Comparison of ENCODE assay signal across 8 mouse cellular contexts in the genomic region with DNA sequence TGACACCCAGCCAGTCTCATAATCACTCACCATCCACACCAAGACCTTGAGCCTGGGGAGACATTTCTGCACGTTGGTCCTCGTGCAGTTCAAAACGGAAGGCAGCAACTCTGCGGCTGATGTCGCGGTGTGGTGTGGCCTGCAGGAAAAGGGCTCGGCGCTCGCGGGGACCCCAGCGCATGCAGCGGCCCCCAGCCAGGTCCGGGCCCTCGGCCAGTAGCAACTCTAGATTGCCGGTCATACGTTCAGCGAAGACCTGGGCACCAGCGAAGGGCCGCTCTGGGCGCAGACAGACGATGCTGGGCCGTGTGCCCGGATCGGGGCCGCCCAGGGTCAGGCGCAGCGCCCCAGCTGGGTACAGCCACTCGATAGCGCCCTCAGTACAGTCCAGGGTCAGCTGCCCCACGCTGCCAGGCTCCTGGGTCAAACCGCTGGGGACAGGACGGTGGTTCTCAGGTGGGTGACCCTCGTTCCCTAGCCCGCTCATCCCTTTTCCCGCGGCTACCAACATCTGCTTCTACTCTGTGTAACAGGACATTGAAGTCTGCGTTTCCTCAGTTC. TPM values are rescaled to one million over a fixed set of nuclear protein-coding genes. Genes with fewer than 3 reads are reported as not detected.
A peak's percentile ranks its signal among the peaks of the same experiment; 100 is the strongest.
DNase-seq lines count a peak whose midpoint lies in the region; ATAC-seq and TF ChIP-seq lines count a peak whose summit lies in the region.

No protein-coding gene starts in this region.

- peak overlapping the region; percentile 2; the same call in 1 of the 2 replicates for H3K27ac ChIP-seq in lung, embryonic 16.5 days (ENCODE audit: low read length)
- H3K27ac ChIP-seq in embryonic facial prominence, embryonic 10.5 days (replicated peaks) = peak overlapping the region; percentile 91
- no peak overlapping the region; the same call in 1 of the 2 replicates for H3K27ac ChIP-seq in heart, embryonic 16.5 days (ENCODE audit: low read length)
- peak overlapping the region; percentile 17; the same call in 1 of the 2 replicates for H3K27ac ChIP-seq in limb, embryonic 13.5 days
- peak overlapping the region; percentile 73 for H3K27ac ChIP-seq in olfactory bulb, adult 2 months (ENCODE audit: insufficient read depth, low read depth, low read length)

- under 1% methylated on average over 37 of the region's 37 CpGs for WGBS in lung, embryonic 16.5 days
- WGBS in embryonic facial prominence, embryonic 10.5 days = under 1% methylated on average over 37 of the region's 37 CpGs
- 3% methylated on average over 37 of the region's 37 CpGs for WGBS in heart, embryonic 16.5 days
- WGBS in limb, embryonic 13.5 days = under 1% methylated on average over 37 of the region's 37 CpGs
- WGBS in olfactory bulb, adult 2 months = 15% methylated on average over 37 of the region's 37 CpGs

- no peaks in the 10 kb centered on the region for H3K9me3 ChIP-seq in lung, embryonic 16.5 days (ENCODE audit: control insufficient read depth, low read length)
- no peaks in the 10 kb centered on the region for H3K9me3 ChIP-seq in embryonic facial prominence, embryonic 10.5 days
- H3K9me3 ChIP-seq in heart, embryonic 16.5 days (replicated peaks; ENCODE audit: control insufficient read depth, low read length) = no peaks in the 10 kb centered on the region
- H3K9me3 ChIP-seq in limb, embryonic 13.5 days = no peaks in the 10 kb centered on the region

- no peak for TF ChIP-seq POLR2A in olfactory bulb, adult 2 months (IDR thresholded peaks at IDR 0.05; ENCODE audit: insufficient read depth, low read depth, low read length)

- 0 out of 2 replicates have a peak, but pooled peaks have one; percentile 3 for ATAC-seq in lung, embryonic 16.5 days (ENCODE audit: low read depth)
- ATAC-seq in heart, embryonic 16.5 days (replicated peaks; ENCODE audit: extremely low read depth, insufficient read depth, low FRiP score) = no peak
- 0 out of 2 replicates have a peak, but pooled peaks have one; percentile 3 for ATAC-seq in limb, embryonic 13.5 days (ENCODE audit: low FRiP score, low read depth)

- no peaks in the 10 kb centered on the region for H3K27me3 ChIP-seq in lung, embryonic 16.5 days (ENCODE audit: control insufficient read depth, insufficient read depth, low read depth, low read length)
- H3K27me3 ChIP-seq in embryonic facial prominence, embryonic 10.5 days (replicated peaks; ENCODE audit: low read depth, poor library complexity, severe bottlenecking) = no peaks in the 10 kb centered on the region
- H3K27me3 ChIP-seq in heart, embryonic 16.5 days (ENCODE audit: control insufficient read depth, insufficient read depth, low read length) = no peaks in the 10 kb centered on the region
- peaks cover 1% of the 10 kb centered on the region; the same call in 1 of the 2 replicates for H3K27me3 ChIP-seq in limb, embryonic 13.5 days

- H3K4me2 ChIP-seq in lung, embryonic 16.5 days (ENCODE audit: low read depth, low read length) = peak overlapping the region; percentile 87
- peak overlapping the region; percentile 93 for H3K4me2 ChIP-seq in heart, embryonic 16.5 days (ENCODE audit: low read depth, low read length)
- peak overlapping the region; percentile 91 for H3K4me2 ChIP-seq in limb, embryonic 13.5 days (replicated peaks)

- TF ChIP-seq CTCF in olfactory bulb, adult 2 months (IDR thresholded peaks at IDR 0.05; ENCODE audit: insufficient read depth, low read depth, low read length) = no peak

- DNase-seq in lung, postnatal 36 days = no peak
- DNase-seq in embryonic facial prominence, embryonic 10.5 days (ENCODE audit: low spot score) = no peak
- no peak for DNase-seq in frontal cortex, postnatal 25 days (ENCODE audit: low spot score in 2 of 2)
- no peak for DNase-seq in spleen, postnatal 36 days (ENCODE audit: low spot score in 2 of 2)

- no peaks in the 10 kb centered on the region for H3K36me3 ChIP-seq in lung, embryonic 16.5 days (ENCODE audit: control insufficient read depth, insufficient read depth, low read length)
- peaks cover 25% of the 10 kb centered on the region for H3K36me3 ChIP-seq in embryonic facial prominence, embryonic 10.5 days (replicated peaks)
- no peaks in the 10 kb centered on the region for H3K36me3 ChIP-seq in heart, embryonic 16.5 days (ENCODE audit: control insufficient read depth, insufficient read depth)
- H3K36me3 ChIP-seq in limb, embryonic 13.5 days = no peaks in the 10 kb centered on the region

- peak overlapping the region; percentile 77 for H3K9ac ChIP-seq in lung, embryonic 16.5 days (ENCODE audit: low read length)
- H3K9ac ChIP-seq in heart, embryonic 16.5 days (ENCODE audit: low read length) = peak overlapping the region; percentile 84
- H3K9ac ChIP-seq in limb, embryonic 13.5 days = peak overlapping the region; percentile 81

- H3K4me1 ChIP-seq in lung, embryonic 16.5 days (replicated peaks; ENCODE audit: control insufficient read depth, insufficient read depth, low read length) = peaks cover 36% of the 10 kb centered on the region
- H3K4me1 ChIP-seq in embryonic facial prominence, embryonic 10.5 days = peaks cover 60% of the 10 kb centered on the region
- peaks cover 25% of the 10 kb centered on the region for H3K4me1 ChIP-seq in heart, embryonic 16.5 days (ENCODE audit: control insufficient read depth, insufficient read depth, low read length)
- peaks cover 45% of the 10 kb centered on the region for H3K4me1 ChIP-seq in limb, embryonic 13.5 days
- peaks cover 35% of the 10 kb centered on the region for H3K4me1 ChIP-seq in olfactory bulb, adult 2 months (ENCODE audit: control insufficient read depth, insufficient read depth, low read length)

- H3K4me3 ChIP-seq in lung, embryonic 16.5 days (ENCODE audit: low read length) = peak overlapping the region; percentile 79
- peak overlapping the region; percentile 77 for H3K4me3 ChIP-seq in embryonic facial prominence, embryonic 10.5 days
- peak overlapping the region; percentile 92 for H3K4me3 ChIP-seq in heart, embryonic 16.5 days (ENCODE audit: low read length)
- H3K4me3 ChIP-seq in limb, embryonic 13.5 days = peak overlapping the region; percentile 77
- peak overlapping the region; percentile 54 for H3K4me3 ChIP-seq in olfactory bulb, adult 2 months (ENCODE audit: insufficient read depth, low read depth, low read length)

RNA-seq across cellular contexts. Expression of a gene that starts 0.6 kb away (rescaled TPM):
- 43.3 and 44.2 TPM in 2 replicates for polyA plus RNA-seq in lung, embryonic 16.5 days (2015; fragmentation: Nextera tagmentation; extraction: Ambion mirVana)
- 118 and 137 TPM in 2 replicates for polyA plus RNA-seq in embryonic facial prominence, embryonic 10.5 days (2016; fragmentation: Nextera tagmentation; extraction: Ambion mirVana)
- 25.6 and 26.9 TPM in 2 replicates for polyA plus RNA-seq in heart, embryonic 16.5 days (2015; fragmentation: Nextera tagmentation; extraction: Ambion mirVana)
- 50.7 and 52.5 TPM in 2 replicates for polyA plus RNA-seq in limb, embryonic 13.5 days (2015; fragmentation: Nextera tagmentation; extraction: Ambion mirVana)
- not detected in 2 replicates for polyA plus RNA-seq in olfactory bulb, adult 2 months (2012; ENCODE audit: insufficient read depth, insufficient read length, low replicate concordance, missing spikeins)

RNA-seq across cellular contexts. Expression of a gene that starts 0.8 kb away (rescaled TPM):
- not detected in 2 replicates for polyA plus RNA-seq in lung, embryonic 16.5 days (2015; fragmentation: Nextera tagmentation; extraction: Ambion mirVana)
- 0.95 and 1.0 TPM in 2 replicates for polyA plus RNA-seq in embryonic facial prominence, embryonic 10.5 days (2016; fragmentation: Nextera tagmentation; extraction: Ambion mirVana)
- 0.26 and 0.54 TPM in 2 replicates for polyA plus RNA-seq in heart, embryonic 16.5 days (2015; fragmentation: Nextera tagmentation; extraction: Ambion mirVana)
- 2.2 TPM in 1 of 2 replicates, not detected in the other for polyA plus RNA-seq in limb, embryonic 13.5 days (2015; fragmentation: Nextera tagmentation; extraction: Ambion mirVana)
- polyA plus RNA-seq in olfactory bulb, adult 2 months (2012; ENCODE audit: insufficient read depth, insufficient read length, low replicate concordance, missing spikeins) = not detected in 2 replicates

RNA-seq across cellular contexts. Expression of a gene that starts 3.6 kb away (rescaled TPM):
- 115 and 125 TPM in 2 replicates for polyA plus RNA-seq in lung, embryonic 16.5 days (2015; fragmentation: Nextera tagmentation; extraction: Ambion mirVana)
- polyA plus RNA-seq in embryonic facial prominence, embryonic 10.5 days (2016; fragmentation: Nextera tagmentation; extraction: Ambion mirVana) = 62.3 and 67.8 TPM in 2 replicates
- 65.1 and 68.9 TPM in 2 replicates for polyA plus RNA-seq in heart, embryonic 16.5 days (2015; fragmentation: Nextera tagmentation; extraction: Ambion mirVana)
- polyA plus RNA-seq in limb, embryonic 13.5 days (2015; fragmentation: Nextera tagmentation; extraction: Ambion mirVana) = 65.5 and 73.1 TPM in 2 replicates
- polyA plus RNA-seq in olfactory bulb, adult 2 months (2012; ENCODE audit: insufficient read depth, insufficient read length, low replicate concordance, missing spikeins) = not detected in 2 replicates

RNA-seq across cellular contexts. Expression of a gene that starts 9.9 kb away (rescaled TPM):
- polyA plus RNA-seq in lung, embryonic 16.5 days (2015; fragmentation: Nextera tagmentation; extraction: Ambion mirVana) = 2.1 and 4.5 TPM in 2 replicates
- polyA plus RNA-seq in embryonic facial prominence, embryonic 10.5 days (2016; fragmentation: Nextera tagmentation; extraction: Ambion mirVana) = 0.62 and 1.2 TPM in 2 replicates
- polyA plus RNA-seq in heart, embryonic 16.5 days (2015; fragmentation: Nextera tagmentation; extraction: Ambion mirVana) = 0.53 and 0.80 TPM in 2 replicates
- 0.27 and 0.31 TPM in 2 replicates for polyA plus RNA-seq in limb, embryonic 13.5 days (2015; fragmentation: Nextera tagmentation; extraction: Ambion mirVana)
- polyA plus RNA-seq in olfactory bulb, adult 2 months (2012; ENCODE audit: insufficient read depth, insufficient read length, low replicate concordance, missing spikeins) = not detected in 2 replicates

RNA-seq across cellular contexts. Expression of a gene that starts 10.8 kb away (rescaled TPM):
- 57.5 and 57.7 TPM in 2 replicates for polyA plus RNA-seq in lung, embryonic 16.5 days (2015; fragmentation: Nextera tagmentation; extraction: Ambion mirVana)
- polyA plus RNA-seq in embryonic facial prominence, embryonic 10.5 days (2016; fragmentation: Nextera tagmentation; extraction: Ambion mirVana) = 59.9 and 69.1 TPM in 2 replicates
- 51.4 and 55.2 TPM in 2 replicates for polyA plus RNA-seq in heart, embryonic 16.5 days (2015; fragmentation: Nextera tagmentation; extraction: Ambion mirVana)
- 85.1 and 98.6 TPM in 2 replicates for polyA plus RNA-seq in limb, embryonic 13.5 days (2015; fragmentation: Nextera tagmentation; extraction: Ambion mirVana)
- polyA plus RNA-seq in olfactory bulb, adult 2 months (2012; ENCODE audit: insufficient read depth, insufficient read length, low replicate concordance, missing spikeins) = not detected in 2 replicates

Comparison
In these comparisons a context has a peak if more than half of its experiments do, and no peak if none do; other contexts are left out.
1. RNA of a gene that starts 3.6 kb away (polyA plus RNA-seq): 115 to 125 TPM in lung, embryonic 16.5 days, 65.5 to 73.1 TPM in limb, embryonic 13.5 days, 62.3 to 67.8 TPM in embryonic facial prominence, embryonic 10.5 days and 65.1 to 68.9 TPM in heart, embryonic 16.5 days; not detected in olfactory bulb, adult 2 months; every median in the first group is over 10 times any median in the second.
2. Peak in every context shown above with its lines, with median percentiles within 50 percentile points of each other: H3K4me2 ChIP-seq, H3K4me3 ChIP-seq and H3K9ac ChIP-seq.